ENCODE assay signal across 14 mouse cellular contexts in the genomic region with DNA sequence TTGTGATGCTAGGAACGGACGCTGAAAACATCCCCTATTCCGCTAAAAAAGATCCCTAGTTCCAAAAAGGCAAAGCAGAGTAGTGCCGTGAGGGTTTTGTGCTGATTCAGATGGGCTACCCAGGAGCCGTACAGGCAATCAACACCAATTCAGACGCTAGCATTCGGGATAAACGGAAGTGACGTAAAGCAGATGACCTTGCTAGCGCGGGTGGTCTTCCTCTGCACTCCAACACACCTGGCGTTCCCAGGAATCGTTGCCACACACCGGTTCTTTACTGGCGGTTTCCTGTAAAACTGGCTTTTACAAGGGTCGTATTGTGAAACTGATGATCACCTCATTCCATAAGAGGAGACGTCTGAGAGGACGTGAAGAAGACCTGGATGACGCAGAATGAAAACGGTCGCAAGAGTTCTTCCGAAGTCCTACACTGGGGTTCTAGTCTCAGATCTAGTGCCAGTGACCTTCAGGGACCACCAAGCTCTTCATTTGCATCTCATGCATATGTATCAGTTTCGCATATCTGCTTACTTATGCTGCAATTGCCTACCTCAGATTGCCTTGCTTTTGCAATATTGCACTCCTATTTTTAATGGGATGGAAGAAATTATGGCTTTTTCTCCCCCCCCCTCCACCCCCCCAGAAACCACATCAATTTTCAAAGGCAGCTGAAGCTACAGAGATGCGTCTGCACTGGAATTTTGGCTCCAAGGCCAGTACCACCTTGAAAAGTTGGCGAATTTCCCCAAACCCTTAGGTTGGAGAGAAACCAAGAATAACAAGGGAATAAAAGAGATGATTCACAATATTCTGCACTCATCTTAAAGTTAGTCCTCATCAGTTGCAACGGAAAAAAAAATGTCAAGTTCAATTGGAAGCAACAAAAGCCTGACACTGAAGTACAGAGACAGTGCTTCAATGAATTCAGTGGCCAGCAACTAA. TPM values are rescaled to one million over a fixed set of nuclear protein-coding genes. Genes with fewer than 3 reads are reported as not detected.
DNase-seq lines count a peak whose midpoint lies in the region; ATAC-seq lines count a peak whose summit lies in the region.
"Had no signal": no experiment of that assay in that cellular context is flagged by ENCODE, and none has a peak within 500 bp of the region (broad histone marks: within the 10 kb centered on the region; RNA-seq: fewer than 3 reads in every experiment).

No protein-coding gene starts in this region.

- no peaks in the 10 kb centered on the region for H3K27me3 ChIP-seq in heart, embryonic 14.5 days (ENCODE audit: control insufficient read depth, insufficient read depth, low read length)
- H3K27me3 ChIP-seq in embryonic facial prominence, embryonic 14.5 days (replicated peaks; ENCODE audit: control insufficient read depth, insufficient read depth, low read length): no peaks in the 10 kb centered on the region
- H3K27me3 ChIP-seq: megakaryocyte, embryonic 14.5 days had no signal

- H3K4me1 ChIP-seq in heart, embryonic 14.5 days (ENCODE audit: control insufficient read depth in 2 of 2, insufficient read depth in 2 of 2, low read length in 2 of 2): peaks cover 0 to 4% of the 10 kb centered on the region in 2 experiments; a peak in 1 of 4 replicates
- H3K4me1 ChIP-seq in embryonic facial prominence, embryonic 14.5 days (ENCODE audit: control insufficient read depth, insufficient read depth, low read length): peaks cover 8% of the 10 kb centered on the region
- H3K4me1 ChIP-seq: megakaryocyte, embryonic 14.5 days had no signal

- no peaks in the 10 kb centered on the region for H3K36me3 ChIP-seq in heart, embryonic 14.5 days (ENCODE audit: control insufficient read depth, insufficient read depth, low read length)
- no peaks in the 10 kb centered on the region for H3K36me3 ChIP-seq in embryonic facial prominence, embryonic 14.5 days (ENCODE audit: control insufficient read depth, insufficient read depth, low read length)
- H3K36me3 ChIP-seq: G1E had no signal

- H3K4me2 ChIP-seq in heart, embryonic 14.5 days (ENCODE audit: low read length): peak overlapping the region; percentile 37
- H3K4me2 ChIP-seq in embryonic facial prominence, embryonic 14.5 days (ENCODE audit: low read depth, low read length): peak overlapping the region; percentile 3; the same call in 1 of the 2 replicates

- no peak overlapping the region for H3K9ac ChIP-seq in heart, embryonic 14.5 days (ENCODE audit: low read length)
- H3K9ac ChIP-seq in embryonic facial prominence, embryonic 14.5 days (ENCODE audit: low read depth, low read length): no peak overlapping the region
- H3K9ac ChIP-seq: forebrain, postnatal 0 days; liver, postnatal 0 days had no signal

- H3K27ac ChIP-seq in heart, embryonic 14.5 days (replicated peaks in 1 of 2; ENCODE audit: control insufficient read depth in 1 of 2, insufficient read depth in 1 of 2, low read depth in 2 of 2, low read length in 2 of 2): no peak overlapping the region
- no peak overlapping the region for H3K27ac ChIP-seq in embryonic facial prominence, embryonic 14.5 days (replicated peaks; ENCODE audit: low read depth, low read length)
- H3K27ac ChIP-seq: stomach, postnatal 0 days had no signal

- H3K9me3 ChIP-seq in heart, embryonic 14.5 days (ENCODE audit: control insufficient read depth, low read length): no peaks in the 10 kb centered on the region
- H3K9me3 ChIP-seq in embryonic facial prominence, embryonic 14.5 days (ENCODE audit: control insufficient read depth, low read length): no peaks in the 10 kb centered on the region

- ATAC-seq in heart, embryonic 14.5 days (ENCODE audit: insufficient number of reproducible peaks, insufficient read depth, low FRiP score, low read depth): no peak
- no peak for ATAC-seq in embryonic facial prominence, embryonic 14.5 days (ENCODE audit: low read depth)
- ATAC-seq: forebrain, postnatal 0 days; inflammation-experienced regulatory T-cells, adult 6 months had no signal

- no peak overlapping the region for H3K4me3 ChIP-seq in heart, embryonic 14.5 days (ENCODE audit: control insufficient read depth in 1 of 2, insufficient read depth in 1 of 2, low read depth in 1 of 2, low read length in 2 of 2)
- no peak overlapping the region for H3K4me3 ChIP-seq in embryonic facial prominence, embryonic 14.5 days (ENCODE audit: low read depth, low read length)
- H3K4me3 ChIP-seq: megakaryocyte, embryonic 14.5 days had no signal

- DNase-seq in heart, adult 18-20 months: no peak
- DNase-seq in 3T3-L1 (ENCODE audit: low read depth, low spot score) (peak; percentile 94), ES-CJ7 (ENCODE audit: low read depth, low spot score) (peak; percentile 90)
- peak; percentile 67 for DNase-seq in embryonic facial prominence, embryonic 14.5 days (ENCODE audit: low spot score)
- no peak for DNase-seq in lung, postnatal 4 days
- no peak for DNase-seq in kidney, adult 8-10 months
- DNase-seq: cerebellum, adult 9-10 months; forebrain, postnatal 0 days had no signal

- WGBS in heart, embryonic 14.5 days: 63% methylated on average over 26 of the region's 26 CpGs
- 56% methylated on average over 26 of the region's 26 CpGs for whole genome bisulfite sequencing in embryonic facial prominence, embryonic 14.5 days

RNA-seq across cellular contexts. Expression of a gene that starts 14.8 kb away (rescaled TPM):
- polyA plus RNA-seq in heart, embryonic 14.5 days (2014; fragmentation: Nextera tagmentation; extraction: Ambion mirVana): 4.4 and 5.4 TPM in 2 replicates
- 1 to 10 TPM; 3.1 to 3.8 TPM for total RNA-seq in heart, adult 18-20 months (2021)
- 23.1 and 26.0 TPM in 2 replicates for polyA plus RNA-seq in embryonic facial prominence, embryonic 14.5 days (2014; fragmentation: Nextera tagmentation; extraction: Ambion mirVana)
- polyA plus RNA-seq: G1E; inflammation-experienced regulatory T-cells, adult 6 months had no signal

Comparison
In these comparisons a context has a peak if more than half of its experiments do, and no peak if none do; other contexts are left out.
1. DNase-seq: peak in 3T3-L1 (single experiment), ES-CJ7 (single experiment) and embryonic facial prominence, embryonic 14.5 days (single experiment); none in heart, adult 18-20 months (0 of 2), lung, postnatal 4 days (0 of 2) and kidney, adult 8-10 months (0 of 2).